ENCODE assay signal across 20 mouse cellular contexts in genomic region chr9:58409247-58409646, GRCm38 (mm10). TPM values are rescaled to one million over a fixed set of nuclear protein-coding genes. Genes with fewer than 3 reads are reported as not detected.
DNase-seq lines count a peak whose midpoint lies in the region; ATAC-seq lines count a peak whose summit lies in the region.
"Had no signal": no experiment of that assay in that cellular context is flagged by ENCODE, and none has a peak within 500 bp of the region (broad histone marks: within the 10 kb centered on the region; RNA-seq: fewer than 3 reads in every experiment).

No protein-coding gene starts in this region.

- H3K4me3 ChIP-seq in hindbrain, embryonic 16.5 days (ENCODE audit: low read length): no peak overlapping the region
- no peak overlapping the region for H3K4me3 ChIP-seq in hindbrain, embryonic 10.5 days
- H3K4me3 ChIP-seq: heart, embryonic 15.5 days; limb, embryonic 15.5 days; neural tube, embryonic 13.5 days had no signal

- H3K9me3 ChIP-seq in hindbrain, embryonic 16.5 days (ENCODE audit: control insufficient read depth, low read length): no peaks in the 10 kb centered on the region
- H3K9me3 ChIP-seq in hindbrain, embryonic 10.5 days: no peaks in the 10 kb centered on the region
- H3K9me3 ChIP-seq: heart, embryonic 15.5 days; limb, embryonic 15.5 days; neural tube, embryonic 13.5 days had no signal

- H3K4me1 ChIP-seq in hindbrain, embryonic 16.5 days (ENCODE audit: control insufficient read depth, insufficient read depth, low read depth, low read length): no peaks in the 10 kb centered on the region
- H3K4me1 ChIP-seq in hindbrain, embryonic 10.5 days (replicated peaks): 0 out of 2 replicates have a peak, but pooled peaks cover 3% of the 10 kb centered on the region
- H3K4me1 ChIP-seq: limb, embryonic 15.5 days had no signal

- H3K36me3 ChIP-seq in hindbrain, embryonic 16.5 days (ENCODE audit: control insufficient read depth, insufficient read depth, low read length): no peaks in the 10 kb centered on the region
- H3K36me3 ChIP-seq in hindbrain, embryonic 10.5 days: no peaks in the 10 kb centered on the region
- H3K36me3 ChIP-seq: heart, embryonic 15.5 days; limb, embryonic 15.5 days; neural tube, embryonic 13.5 days had no signal

- H3K9ac ChIP-seq in hindbrain, embryonic 16.5 days (ENCODE audit: low read depth, low read length): no peak overlapping the region
- H3K9ac ChIP-seq: heart, embryonic 15.5 days; limb, embryonic 15.5 days; lung, embryonic 14.5 days; neural tube, embryonic 13.5 days had no signal

- peak; percentile 38 for DNase-seq in cerebellum, adult 9-10 months
- no peak for DNase-seq in cerebellum, postnatal 36 days
- no peak for DNase-seq in hindbrain, embryonic 10.5 days (ENCODE audit: low spot score)
- peak; percentile 79 for DNase-seq in brain, adult 2 months (ENCODE audit: low read depth, low spot score)
- DNase-seq in layer of hippocampus, postnatal 14 days (ENCODE audit: low spot score in 2 of 2): peak; percentile 7 to 73
- no peak for DNase-seq in lung, postnatal 14 days
- DNase-seq: adrenal gland, postnatal 25 days; lung, embryonic 14.5 days; thymus, adult 2 months had no signal

- H3K4me2 ChIP-seq in hindbrain, embryonic 16.5 days (ENCODE audit: low read length): no peak overlapping the region
- H3K4me2 ChIP-seq: heart, embryonic 15.5 days; limb, embryonic 15.5 days; lung, embryonic 14.5 days; neural tube, embryonic 13.5 days had no signal

- 48% methylated on average over 2 of the region's 2 CpGs for WGBS in hindbrain, embryonic 16.5 days
- 80% methylated on average over 2 of the region's 2 CpGs for WGBS in hindbrain, embryonic 10.5 days

- H3K27me3 ChIP-seq in hindbrain, embryonic 16.5 days (replicated peaks; ENCODE audit: control insufficient read depth, insufficient read depth, low read length): no peaks in the 10 kb centered on the region
- no peaks in the 10 kb centered on the region; the same call in 1 of the 2 replicates for H3K27me3 ChIP-seq in hindbrain, embryonic 10.5 days (ENCODE audit: insufficient read depth, poor library complexity, severe bottlenecking)
- H3K27me3 ChIP-seq: heart, embryonic 15.5 days; limb, embryonic 15.5 days; neural tube, embryonic 13.5 days had no signal

- ATAC-seq in hindbrain, embryonic 16.5 days: peak; percentile 60; the same call in 1 of the 2 replicates
- ATAC-seq in CD4-positive, CD25-positive, alpha-beta regulatory T cell, adult 4 months: no peak

- no peak overlapping the region for H3K27ac ChIP-seq in hindbrain, embryonic 16.5 days (ENCODE audit: low read depth, low read length)
- no peak overlapping the region for H3K27ac ChIP-seq in hindbrain, embryonic 10.5 days
- H3K27ac ChIP-seq: heart, embryonic 15.5 days; limb, embryonic 15.5 days; neural tube, embryonic 13.5 days had no signal

RNA-seq across cellular contexts. Expression of gene Tbc1d21, which starts 39.0 kb away (rescaled TPM):
- polyA plus RNA-seq in hindbrain, embryonic 16.5 days (2015; fragmentation: Nextera tagmentation; extraction: Ambion mirVana): not detected in 2 replicates
- not detected in 2 replicates for polyA plus RNA-seq in hindbrain, embryonic 10.5 days (2016; fragmentation: Nextera tagmentation; extraction: Ambion mirVana)
- total RNA-seq in layer of hippocampus, postnatal 14 days (2021): not detected
- not detected for polyA plus RNA-seq in CD4-positive, CD25-positive, alpha-beta regulatory T cell, adult 4 months (2017; shearing (Covaris generic))
- total RNA-seq: adrenal gland, postnatal 25 days; ES-E14; left cerebral cortex, adult 18-20 months; megakaryocyte, adult 5-6 weeks had no signal
- polyA plus RNA-seq: embryonic facial prominence, embryonic 11.5 days; frontal cortex, adult 2 months; heart, embryonic 15.5 days; kidney, embryonic 14.5 days; limb, embryonic 15.5 days; lung, embryonic 14.5 days; neural tube, embryonic 13.5 days; thymus, adult 2 months had no signal

Comparison
In these comparisons a context has a peak if more than half of its experiments do, and no peak if none do; other contexts are left out.
1. DNase-seq: peak in cerebellum, adult 9-10 months (single experiment), brain, adult 2 months (single experiment) and layer of hippocampus, postnatal 14 days (2 of 2); none in cerebellum, postnatal 36 days (0 of 2), hindbrain, embryonic 10.5 days (single experiment) and lung, postnatal 14 days (single experiment).